Mouse (Mus musculus) left cerebral cortex, adult 9 months (tissue): Measurements from ENCODE around the gene Kiss1r.
"Not testable (repeated sequence)": the region's sequence is repeated elsewhere in the genome, so short reads cannot be mapped to it uniquely, and the experiment has no call there.

Source experiments
- DNase-seq, 2 experiments: peaks; one replicate each; pipeline ENCODE4 v3.0.0; 2022; ENCODE audit warnings: low spot score in 2 of 2

Kiss1r gene

DNA sequence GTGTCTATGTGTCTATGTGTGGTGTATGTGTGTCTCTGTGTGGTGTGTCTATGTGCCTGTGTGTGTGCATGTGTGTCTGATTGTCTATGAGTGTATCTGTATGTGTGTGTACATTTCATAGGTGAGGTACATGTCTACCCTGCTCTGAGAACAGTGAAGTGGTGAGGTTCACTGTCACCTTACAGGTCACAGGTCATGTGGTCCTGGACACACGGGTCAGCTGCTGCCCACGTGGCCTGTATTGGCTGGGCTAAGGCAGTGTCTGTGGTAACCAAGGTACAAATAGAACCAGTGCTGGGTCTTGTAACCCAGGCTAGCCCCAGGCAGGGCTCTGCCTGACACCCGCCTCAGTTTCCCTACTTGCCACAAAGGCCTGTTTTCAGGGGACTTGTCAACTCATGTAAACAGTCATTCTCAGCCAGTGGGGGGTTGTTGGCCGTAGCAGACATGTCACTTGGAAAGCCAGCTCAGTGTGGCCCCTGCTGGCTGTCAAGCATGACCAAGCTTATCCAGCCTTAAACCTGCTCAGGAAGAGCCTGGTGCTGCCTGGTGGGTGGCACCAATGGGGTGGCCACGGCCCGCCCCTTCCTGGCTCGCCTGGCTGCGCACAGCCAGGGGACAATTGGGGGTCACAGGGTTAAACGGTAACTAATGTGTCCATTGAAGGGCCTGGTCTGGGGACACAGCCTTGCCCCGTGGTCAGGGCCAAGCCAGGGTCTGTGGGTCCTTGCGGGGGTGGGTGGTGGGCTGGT lies 21.2 kb downstream of the Kiss1r start:
- DNase-seq, result no peak

DNA sequence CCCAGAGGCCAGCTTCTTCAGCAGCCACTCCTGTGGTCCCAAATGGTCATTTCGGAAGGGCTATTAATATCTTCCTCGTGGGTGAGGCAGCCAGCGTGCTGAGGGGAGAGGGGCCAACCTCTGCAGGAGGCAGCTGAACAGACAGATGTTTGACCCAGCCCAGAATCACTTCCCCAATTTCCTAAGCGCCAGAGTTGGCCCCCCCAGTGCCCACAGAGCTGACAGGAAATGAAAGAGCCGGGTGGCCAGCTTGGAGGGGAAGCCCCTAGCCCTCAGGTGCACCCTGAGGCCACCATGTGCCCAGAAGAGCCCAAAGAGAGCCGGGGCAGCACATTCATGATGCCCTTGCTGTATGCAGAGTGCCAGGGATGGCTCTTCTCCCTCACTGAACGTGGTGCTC lies 24.0 kb downstream of the Kiss1r start:
- DNase-seq, result no peak

DNA sequence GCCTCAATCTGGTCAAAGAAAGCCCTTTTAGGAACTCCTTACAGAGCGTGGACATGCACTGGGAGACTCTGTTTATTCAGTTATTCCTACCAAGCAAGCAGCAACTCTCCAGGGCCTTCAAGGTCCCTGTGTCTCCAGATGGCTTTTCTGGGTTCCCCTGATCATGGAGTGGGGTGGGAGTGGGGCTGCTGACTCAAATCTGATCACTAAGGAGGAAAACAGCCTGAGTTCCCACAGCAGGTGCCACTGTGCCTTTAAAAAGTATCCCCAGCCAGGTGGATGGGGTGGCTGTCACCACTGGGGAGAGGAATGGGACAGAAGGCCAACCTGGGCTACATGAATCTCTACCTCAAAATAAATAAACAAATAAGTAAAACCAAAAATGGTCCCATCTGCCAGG lies 26.2 kb downstream of the Kiss1r start:
- DNase-seq, result no peak

DNA sequence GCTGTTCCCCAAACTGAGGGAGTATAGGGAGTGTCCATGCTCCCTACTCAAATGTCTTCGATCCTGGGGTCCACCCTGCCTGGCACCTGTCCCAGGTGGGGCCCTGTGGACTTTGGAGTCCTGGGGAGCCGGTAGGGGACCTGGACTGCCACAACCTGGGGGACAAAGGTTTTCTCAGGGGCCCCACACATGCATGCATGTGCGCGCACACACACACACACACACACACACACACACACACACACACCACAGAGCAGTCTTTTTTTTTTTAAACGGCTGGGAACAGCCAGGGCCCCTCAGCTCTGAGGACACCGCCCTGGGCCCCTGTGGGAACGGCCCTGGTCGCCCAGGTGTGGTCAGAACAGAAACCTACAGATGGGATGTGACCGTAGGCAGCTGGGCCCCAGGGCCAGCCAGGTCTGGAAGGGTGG lies 26.7 kb downstream of the Kiss1r start:
- DNase-seq, result no peak

DNA sequence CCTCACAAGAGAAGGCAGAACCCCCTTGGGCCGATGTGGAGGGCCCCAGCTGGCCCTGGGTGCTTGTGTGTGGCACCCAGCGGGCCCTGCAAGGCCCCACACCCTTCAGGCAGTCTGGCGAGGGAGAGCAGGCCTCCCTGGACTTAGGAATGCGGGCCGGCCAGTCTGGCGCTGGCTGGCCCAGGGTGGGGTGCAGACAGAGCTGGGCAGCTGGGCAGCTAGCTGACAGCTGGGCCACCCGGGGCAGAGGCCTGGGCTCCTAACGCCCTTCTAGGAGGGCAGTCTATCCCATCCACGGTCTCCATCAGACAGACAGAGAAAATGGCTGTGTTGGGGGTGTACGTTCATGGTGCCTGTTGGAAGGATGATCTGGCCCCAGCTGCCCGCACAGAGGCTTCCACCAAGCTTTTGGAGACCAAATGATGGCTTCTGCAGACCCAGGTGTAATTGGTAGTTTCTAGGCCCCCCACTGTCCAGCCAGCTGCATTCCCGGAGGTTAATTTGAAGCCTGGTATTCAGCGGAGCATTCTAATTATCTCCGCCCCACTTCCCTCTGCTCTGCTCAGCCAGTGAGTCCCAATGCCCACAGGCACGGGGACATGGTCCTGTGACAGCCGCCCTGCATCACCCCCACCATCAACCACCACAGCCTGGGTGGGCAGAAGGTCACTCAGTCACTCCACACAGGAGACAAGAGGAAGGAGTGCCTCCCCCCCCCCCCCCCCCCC lies 28.9 kb downstream of the Kiss1r start:
- DNase-seq, result no peak

DNA sequence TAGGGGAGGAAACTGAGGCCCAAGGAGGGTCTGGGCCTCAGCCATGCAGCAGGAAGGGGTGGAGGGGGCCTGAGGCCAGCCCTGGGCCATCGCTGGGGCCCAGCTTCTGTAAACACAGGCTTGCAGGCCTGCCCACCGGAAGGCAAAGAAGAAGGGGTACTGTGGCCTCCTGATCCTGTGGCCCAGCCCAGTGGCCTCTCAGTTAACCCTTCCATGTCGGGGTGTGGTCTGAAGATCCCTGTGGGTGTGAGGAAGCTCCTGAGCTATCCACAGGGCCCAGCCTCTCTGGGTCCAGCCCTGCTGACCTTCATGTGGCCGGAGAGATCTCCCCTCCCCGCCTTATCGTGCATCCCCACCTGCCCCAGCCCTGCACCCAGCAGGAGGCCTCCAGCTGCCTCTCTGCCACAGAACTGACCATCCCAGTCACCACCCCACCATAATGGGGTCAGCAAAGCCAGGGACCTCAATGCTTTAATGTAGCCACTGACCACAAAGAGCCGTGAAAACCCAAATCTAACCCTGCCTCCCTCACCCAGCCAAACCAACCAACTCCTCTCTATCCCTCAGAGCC lies 30.1 kb downstream of the Kiss1r start:
- no peak for DNase-seq

DNA sequence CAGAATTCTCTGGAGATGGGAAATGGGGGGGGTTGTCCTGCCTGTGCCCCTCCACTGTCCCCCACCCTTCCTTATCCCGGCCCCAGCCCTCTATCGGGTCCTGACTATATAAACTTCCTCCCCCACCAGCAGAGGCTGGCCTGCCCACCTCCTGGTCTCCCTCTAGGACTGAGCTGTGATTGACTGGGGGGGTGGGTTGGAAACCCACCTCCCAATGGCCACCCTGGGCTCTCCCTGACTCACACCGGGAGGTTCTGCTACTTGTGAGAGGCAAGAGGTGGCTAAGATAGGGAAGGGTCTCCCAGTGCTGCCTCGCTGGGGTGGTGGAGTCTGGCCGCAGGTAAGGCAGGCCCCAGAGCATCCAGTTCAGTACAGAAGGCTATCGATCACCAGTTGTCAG lies 30.7 kb downstream of the Kiss1r start:
- DNase-seq, result no peak

DNA sequence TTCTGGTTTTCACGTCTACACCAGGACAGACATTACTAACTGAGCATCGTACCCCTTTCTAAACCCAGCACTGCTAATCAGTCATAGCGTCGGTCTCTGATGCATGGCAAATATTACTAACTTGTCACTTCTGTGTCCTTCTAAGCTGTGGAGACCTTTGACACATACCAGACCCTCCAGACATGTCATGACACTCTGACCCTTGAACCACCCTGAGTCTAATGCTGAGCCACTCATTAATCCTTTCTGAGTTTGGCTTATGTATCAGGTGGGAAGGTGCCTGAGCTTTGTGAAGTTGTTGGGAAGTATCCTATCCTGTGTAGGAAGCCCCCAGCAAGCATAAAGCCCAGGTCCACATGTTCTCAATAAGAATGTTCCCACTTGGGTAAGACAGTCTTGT lies 33.1 kb downstream of the Kiss1r start:
- DNase-seq, result no peak

DNA sequence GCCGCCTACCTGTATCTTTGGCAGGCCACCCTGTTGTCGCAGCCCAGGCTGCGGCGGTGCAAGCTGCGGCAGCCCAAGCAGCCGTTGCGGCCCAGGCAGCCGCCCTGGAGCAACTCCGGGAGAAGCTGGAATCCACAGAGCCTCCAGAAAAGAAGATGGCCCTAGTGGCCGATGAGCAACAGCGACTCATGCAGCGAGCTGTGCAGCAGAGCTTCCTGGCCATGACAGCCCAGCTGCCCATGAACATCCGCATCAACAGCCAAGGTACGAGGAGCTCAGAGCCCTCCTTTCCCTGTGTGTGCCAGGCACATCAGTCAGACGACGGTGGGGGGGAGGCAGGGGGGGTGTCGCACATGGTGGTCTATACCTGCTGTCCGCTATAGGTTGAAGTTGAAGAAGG lies 33.9 kb downstream of the Kiss1r start:
- DNase-seq, result no peak

DNA sequence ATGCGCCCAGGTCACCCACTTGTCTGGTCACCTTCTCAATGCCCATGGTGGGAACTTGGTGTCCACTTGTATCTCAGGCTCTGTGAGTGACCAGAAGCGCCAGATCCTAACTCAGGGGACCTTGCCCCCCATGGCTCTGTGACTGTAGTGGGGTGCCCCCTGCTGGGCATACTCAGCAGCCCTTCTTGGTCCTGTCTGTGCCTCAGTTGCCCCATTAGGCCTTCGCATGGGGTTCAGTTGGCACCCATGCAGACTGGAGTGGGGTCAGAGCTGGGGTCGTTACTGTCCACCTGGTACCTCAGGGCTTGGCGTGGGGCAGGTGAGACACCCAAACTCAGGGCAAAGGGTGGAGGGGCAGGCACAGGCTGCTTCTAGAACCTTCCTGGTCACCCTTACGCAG lies 37.2 kb downstream of the Kiss1r start:
- DNase-seq, result peak in 1 of 2 experiments; percentile 38

DNA sequence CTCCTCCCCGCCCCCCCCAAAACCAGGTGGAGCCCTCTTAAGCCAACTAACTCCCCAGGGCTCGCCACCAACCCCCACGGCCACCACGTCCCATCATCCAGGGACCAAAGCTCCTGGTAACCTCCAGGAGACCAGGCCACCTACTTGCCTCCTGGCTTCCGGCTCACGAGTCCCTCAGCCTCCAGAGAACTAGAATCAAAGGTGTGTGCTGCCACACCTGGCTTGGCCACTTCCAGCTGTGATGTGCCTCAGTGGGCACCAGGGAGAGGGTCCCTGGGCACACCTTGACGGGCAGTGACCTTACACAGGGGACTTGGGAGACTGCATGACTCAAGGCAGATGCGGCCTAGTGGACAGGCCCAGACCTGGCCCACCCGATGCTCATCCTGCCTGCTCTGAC lies 38.9 kb downstream of the Kiss1r start:
- DNase-seq, result no peak

DNA sequence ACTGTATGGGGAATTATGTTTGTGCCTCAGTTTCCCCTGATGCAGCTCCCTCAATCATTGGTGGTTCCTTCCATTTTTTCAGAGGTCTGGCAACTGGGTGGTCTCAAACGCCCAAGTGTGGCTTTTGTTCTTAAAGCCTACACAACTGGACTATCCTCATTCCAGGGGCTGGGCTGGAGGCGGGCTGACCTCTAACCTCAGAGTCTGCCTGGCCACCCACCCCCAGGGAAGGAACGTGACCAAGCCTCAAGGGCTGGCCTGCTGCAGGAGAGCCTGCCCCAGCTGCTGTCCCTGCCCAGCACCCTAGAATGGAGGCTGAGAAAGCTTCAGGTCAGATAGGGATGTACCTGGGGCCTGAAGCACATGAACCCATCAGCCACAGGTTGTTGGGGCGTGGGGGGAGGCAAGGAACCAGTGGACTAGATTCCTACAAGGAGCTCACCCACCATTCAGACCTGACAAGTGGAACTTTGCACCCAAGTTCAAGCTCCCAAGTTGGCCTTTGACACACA lies 39.9 kb downstream of the Kiss1r start:
- DNase-seq, result no peak

DNA sequence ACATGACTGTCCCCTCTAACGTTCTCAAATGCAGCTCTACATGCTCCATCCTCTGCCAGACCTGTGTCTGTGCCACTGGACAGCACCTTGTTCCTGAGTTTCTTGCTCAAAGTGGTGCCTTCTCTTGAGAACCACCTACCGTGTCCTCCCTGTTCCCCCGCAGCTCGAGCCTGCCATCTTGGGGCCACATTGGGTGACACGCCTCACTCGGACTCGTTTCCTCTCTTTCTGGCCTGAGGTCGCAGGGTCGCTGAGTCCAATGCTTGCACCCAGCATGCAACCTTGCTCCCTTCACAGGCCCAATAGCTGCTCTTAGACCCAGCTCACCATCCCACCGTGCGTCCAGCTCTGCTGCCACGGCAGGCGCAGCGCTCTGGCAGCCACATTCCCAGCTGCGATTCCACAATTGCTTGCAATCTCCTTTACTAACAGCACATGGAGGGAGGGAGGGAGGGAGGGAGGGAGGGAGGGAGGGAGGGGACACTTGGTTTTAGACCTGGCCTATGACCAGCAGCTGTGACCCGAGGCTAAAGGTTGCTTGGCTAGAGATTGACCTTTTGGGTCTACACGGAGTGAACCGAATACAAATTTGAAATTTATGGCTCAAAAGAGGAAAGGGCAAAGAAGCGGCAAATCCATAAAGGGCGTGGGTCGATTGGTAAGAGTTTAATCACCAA lies 41.5 kb downstream of the Kiss1r start:
- peak in 1 of 2 experiments; percentile 80 for DNase-seq

DNA sequence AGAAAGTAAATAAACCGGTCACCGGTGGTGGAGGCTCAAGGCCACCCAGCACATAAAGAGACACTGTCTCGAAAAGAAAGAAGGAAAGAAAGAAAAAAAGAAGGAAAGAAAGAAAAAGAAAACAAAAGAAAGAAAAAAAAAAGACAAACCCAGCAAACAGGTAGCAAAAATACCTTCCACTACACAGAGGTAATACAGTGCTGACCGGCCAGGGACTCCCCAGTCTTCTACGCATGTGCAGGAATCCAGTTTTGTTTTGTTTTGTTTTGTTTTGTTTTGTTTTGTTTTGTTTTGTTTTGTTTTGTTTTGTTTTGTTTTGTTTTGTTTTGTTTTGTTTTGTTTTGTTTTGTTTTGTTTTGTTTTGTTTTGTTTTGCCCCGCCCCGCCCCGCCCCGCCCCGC lies 42.6 kb downstream of the Kiss1r start:
- not testable (repeated sequence) for DNase-seq

DNA sequence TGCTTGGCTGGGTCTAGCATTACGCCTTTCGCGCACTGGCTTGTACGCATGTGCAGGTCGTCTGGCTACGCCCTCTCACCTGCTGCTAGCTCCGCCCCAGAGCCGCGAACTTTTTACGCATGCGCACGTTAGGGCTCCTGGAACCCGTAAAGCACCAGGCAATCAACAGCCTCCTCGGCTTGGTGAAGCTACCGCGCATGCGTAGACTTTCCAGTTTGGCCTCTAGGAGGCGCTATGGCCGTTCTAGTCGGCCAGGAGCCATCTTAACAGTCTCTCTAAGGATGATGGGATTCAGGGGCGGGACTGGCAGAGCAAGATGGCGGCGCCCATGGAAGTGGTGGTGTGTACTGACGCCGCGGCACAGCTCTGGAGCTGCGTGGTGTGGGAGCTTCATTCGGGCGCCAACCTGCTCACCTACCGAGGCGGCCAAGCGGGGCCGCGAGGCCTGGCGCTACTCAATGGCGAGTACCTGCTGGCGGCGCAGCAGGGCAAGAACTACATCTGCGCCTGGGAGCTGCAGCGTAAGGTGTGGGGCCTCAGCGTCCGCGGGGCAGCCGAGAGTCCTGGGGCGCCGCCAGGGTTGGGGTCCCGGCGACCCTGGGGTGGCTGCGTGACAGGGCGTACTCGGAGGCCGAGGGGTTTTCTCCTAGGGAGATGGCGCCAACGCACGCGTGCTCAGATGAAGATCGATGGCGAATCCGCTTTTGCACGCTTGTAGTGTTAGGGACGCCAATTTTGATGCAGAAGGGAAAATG lies 43.3 kb downstream of the Kiss1r start, which contains the start of gene Wdr18:
TSS of gene Wdr18 (plus strand) at position 306 of the 755 bp plus-strand sequence.
- peak; percentile 99 to 100 for DNase-seq

DNA sequence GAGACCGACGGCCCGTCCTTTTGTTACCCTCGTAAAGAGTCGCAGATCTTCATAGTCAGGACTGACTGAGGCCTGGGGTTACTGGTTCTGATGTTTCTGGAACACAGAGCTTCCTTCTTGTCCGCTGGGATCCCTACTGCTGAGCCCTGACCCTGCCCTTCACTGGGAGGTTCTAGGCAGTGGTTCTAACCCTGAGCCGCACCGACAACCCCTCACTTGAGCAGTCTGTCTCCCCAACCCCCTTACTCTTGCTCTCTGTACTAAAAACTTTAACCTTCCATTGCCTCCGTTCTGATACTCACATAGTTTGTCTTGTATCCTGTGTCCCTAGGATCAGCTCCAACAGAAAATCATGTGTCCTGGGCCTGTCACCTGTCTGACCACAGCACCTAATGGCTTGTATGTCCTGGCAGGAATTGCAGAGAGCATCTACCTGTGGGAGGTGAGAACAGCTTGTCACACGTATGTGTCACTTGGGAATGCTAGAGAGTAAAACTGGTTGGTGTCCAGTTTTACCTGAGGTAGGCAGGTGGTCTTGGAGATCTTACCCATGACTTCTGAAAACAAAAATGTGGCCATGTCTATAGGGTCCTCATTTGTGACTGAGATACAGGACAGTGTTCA lies 44.0 kb downstream of the Kiss1r start:
- DNase-seq, result no peak

DNA sequence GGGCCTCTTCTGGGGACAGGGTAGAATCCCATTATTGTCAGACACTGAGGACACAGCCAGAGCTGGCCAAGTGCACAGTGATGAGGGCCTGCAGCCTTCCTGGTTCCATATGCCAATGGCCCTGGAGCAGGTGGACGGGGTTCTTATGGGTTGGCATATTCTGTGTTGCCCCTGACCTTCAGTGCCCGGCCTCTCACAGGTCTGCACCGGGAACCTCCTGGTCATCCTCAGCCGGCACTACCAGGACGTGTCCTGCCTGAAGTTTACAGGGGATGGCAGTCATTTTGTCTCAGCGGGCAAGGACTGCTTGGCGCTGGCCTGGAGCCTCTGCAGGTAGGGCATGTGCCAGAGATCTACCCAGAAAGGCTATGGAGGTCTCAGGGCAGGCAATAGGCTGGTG lies 48.0 kb downstream of the Kiss1r start:
- no peak for DNase-seq

DNA sequence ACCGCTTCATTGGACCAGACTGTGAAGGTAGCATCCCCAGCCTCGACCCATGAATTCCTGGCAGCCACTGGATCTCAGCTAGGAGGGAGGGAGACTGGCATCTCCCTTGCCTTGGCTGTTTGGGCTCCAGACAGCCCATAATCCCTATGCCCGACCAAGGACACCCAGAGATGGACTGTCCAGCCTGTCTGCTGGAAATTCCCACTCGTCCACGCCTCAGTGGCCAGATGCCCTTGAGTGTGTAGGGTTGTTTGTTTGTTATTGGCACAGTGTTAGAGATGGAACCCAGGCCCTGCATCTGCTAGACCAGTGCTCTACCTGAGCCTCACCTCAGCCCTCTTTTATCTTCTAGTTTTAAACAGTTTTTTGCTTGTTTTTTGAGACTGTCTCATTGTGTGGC lies 48.6 kb downstream of the Kiss1r start:
- no peak for DNase-seq

DNA sequence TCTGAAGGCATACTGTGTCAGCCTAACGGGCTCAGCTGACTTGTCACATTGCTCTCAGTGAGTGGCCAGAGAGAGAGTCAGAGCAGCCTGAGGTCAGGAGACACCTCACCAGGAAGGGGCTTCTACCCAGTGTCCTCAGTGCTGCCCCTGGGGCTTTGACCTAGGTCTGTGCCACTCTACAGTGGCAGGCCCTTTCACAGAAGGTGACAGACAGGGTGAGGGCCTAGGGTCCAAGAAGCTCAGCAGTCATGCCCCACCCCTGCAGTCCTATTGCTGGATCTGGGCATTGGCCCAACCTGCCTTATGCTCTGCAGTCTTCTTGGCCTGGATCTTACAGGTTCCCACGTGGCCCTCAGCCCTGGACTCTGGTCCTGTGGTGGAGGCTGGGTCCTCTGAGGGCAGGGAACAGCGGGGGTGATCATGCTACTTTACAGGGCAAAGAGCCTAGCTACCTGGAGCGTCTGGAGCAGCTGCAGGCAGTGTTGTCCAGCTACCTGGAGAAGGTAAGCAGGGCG lies 50.2 kb downstream of the Kiss1r start:
- no peak for DNase-seq

DNA sequence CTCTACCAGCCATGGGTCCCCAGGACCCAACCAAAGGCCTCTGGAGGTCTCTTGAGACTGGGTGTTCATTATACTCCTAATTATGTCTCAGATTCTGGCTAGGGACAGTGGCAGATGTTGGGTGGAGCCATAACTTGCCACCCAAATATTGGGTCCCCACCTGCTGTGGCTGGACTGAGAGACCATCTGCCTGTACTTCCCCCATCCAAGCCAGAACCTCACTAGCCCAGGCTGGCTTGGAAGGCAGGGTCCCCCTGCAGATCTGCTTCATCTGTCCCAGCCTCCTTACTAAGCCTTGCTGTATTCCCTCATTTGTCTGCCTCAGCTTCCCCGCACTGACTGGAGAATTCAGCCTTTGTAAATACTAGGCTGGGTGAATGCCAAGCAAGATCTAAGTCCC lies 51.4 kb downstream of the Kiss1r start:
- DNase-seq, result no peak

DNA sequence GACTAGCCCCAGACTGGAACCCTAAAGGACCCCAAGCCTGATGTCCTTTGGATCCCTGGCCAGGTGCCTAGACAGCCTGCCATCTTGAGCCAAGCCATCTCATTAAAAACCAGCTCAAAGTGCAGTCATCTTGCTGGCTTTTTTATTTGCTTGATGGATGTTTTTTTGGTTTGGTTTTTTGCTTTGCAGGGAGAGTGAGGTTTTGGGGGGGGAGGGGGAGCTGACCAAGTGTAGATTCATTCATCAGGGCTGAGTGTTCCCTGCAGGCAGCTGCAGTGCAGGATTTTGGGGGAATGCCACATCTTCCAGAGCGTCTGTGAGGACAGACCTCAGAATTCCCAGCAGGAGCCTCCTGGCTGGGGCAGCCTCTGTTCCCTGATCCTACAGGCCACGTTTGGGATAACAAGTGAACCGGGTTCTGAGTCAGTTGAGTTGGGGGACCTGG lies 52.4 kb downstream of the Kiss1r start:
- no peak for DNase-seq
